Mouse (Mus musculus) brain, adult 2 months (tissue): ENCODE measurements around the gene Cpeb3.

Experiments
- DNase-seq: peaks from one replicate; pipeline ENCODE4 v3.0.0; 2011; ENCODE audit warnings: low read depth, low spot score

Cpeb3 gene

DNA sequence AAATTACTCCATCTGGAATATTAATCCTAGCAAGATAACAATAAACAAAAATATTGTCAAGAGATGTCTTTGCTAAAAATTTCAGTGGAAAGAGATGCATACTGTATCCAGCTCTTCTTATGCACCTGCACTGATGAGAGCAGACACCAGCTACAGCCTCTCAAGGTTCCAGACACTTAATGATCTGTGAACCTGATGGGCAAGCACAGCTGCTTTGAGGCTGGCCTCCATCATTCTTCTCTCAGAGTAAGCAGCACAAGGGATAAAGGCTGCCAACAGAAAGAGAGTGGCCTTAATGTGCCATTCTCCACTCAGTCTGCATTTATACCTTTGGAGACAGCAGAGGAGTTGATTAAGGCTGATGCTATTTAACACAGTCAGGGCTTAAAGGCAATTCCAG lies 167.5 kb downstream of the Cpeb3 start:
- no peak for DNase-seq

- DNase-seq: peak; percentile 59
Observed at GRCm38 (mm10) chr19:37032364-37032763, 176.0 kb downstream of the Cpeb3 start.

- peak; percentile 74 for DNase-seq
Observed at GRCm38 (mm10) chr19:37031446-37031845, 177.0 kb downstream of the Cpeb3 start.

GRCm38 (mm10) chr19:37029771-37030170 lies 178.6 kb downstream of the Cpeb3 start:
- peak; percentile 47 for DNase-seq

DNA sequence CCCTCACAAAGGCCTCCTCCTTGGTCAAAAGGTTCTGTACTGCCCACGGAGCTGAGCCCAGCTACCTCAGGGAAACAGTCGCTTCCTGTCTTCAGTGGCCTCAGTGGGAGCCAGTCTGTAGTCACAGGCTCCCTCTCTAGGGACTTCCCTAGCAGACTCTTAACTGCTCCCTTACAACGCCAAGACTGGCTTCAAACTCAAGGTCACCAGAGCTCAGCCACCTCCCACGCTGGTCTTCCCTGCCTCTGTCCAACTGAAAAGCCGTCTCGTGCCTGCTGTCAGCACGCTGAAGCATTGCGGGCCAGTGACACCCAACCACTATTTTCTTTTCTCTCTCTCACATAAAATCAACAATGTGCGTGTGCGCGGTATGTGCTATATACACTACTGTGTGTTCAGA lies 182.0 kb downstream of the Cpeb3 start:
- no peak for DNase-seq

GRCm38 (mm10) chr19:37025839-37026319 lies 182.5 kb downstream of the Cpeb3 start:
- DNase-seq: peak; percentile 83

DNA sequence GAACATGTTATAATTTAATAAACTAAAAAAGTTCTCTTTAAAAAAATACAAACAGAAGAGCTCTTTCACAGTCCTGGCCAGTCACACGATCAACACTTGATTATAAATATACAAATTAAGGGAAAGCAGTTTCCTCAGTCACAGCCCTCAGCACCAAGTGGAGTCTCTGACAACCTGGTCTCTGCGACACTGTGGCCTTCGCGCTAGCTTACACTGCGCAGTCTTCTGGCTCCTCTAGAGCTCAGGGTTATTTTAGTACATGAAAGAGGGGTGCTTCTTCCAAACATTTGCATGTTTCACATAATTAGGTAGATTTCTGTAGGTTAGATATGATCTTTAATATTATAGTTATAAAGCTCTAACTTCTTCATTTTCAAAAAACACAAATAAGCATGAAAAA lies 186.3 kb downstream of the Cpeb3 start:
- DNase-seq: no peak

GRCm38 (mm10) chr19:37020951-37021350 lies 187.4 kb downstream of the Cpeb3 start:
- DNase-seq: peak; percentile 24

- DNase-seq: peak; percentile 55
Observed at GRCm38 (mm10) chr19:37020531-37020930, 187.9 kb downstream of the Cpeb3 start.

- no peak for DNase-seq
Observed at GRCm38 (mm10) chr19:37018931-37019330, 189.5 kb downstream of the Cpeb3 start.

- peak; percentile 58 for DNase-seq
Observed at GRCm38 (mm10) chr19:37018411-37018810, 190.0 kb downstream of the Cpeb3 start.

- DNase-seq: no peak
Observed at GRCm38 (mm10) chr19:37016890-37017289, 191.5 kb downstream of the Cpeb3 start.

- no peak for DNase-seq
Observed at GRCm38 (mm10) chr19:37014173-37014939, 194.0 kb downstream of the Cpeb3 start.

GRCm38 (mm10) chr19:37013461-37013860 lies 194.9 kb downstream of the Cpeb3 start:
- DNase-seq: no peak

DNA sequence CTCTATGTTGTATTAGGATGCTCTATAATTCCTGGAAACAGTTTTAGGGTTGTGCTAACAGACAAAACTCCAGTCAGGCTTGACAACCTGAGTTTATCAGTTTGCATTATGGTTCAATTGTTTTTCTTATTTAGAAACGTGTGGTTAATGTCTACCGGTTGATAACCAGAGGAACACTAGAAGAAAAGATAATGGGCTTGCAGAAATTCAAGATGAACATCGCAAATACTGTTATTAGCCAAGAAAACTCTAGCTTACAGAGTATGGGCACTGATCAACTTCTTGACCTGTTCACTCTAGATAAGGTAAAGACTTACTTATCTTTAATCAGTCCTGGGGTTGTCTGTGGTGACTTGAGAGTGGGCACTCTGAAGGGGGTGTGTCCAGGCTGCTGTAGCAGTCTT lies 198.5 kb downstream of the Cpeb3 start:
- no peak for DNase-seq

DNA sequence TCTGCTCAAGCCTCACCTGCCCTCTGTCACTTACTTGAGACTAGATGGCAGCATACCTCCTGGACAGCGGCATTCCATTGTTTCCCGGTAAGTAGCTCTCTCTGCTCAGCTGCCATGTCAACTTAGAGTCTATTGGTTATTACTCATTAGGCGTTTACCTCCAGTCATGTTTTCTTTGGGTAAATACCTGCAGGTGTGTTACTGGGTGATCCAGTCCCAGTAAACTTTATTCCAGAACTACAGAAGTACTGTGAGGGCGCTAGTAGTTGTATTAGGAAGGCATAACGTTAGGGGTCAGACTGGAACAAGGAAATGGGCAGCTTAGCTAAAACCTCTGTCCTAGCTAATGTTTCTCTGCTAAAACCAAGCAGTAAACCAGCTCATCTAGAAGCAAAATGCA lies 203.8 kb downstream of the Cpeb3 start:
- no peak for DNase-seq
